Mouse (Mus musculus): ENCODE data around the gene Mgea5. TPM values are rescaled to one million over a fixed set of nuclear protein-coding genes. Genes with fewer than 3 reads are reported as not detected.

Mgea5 gene
- polyA plus RNA-seq, 1 experiment from 2014 or later, result 86.3 TPM

GRCm38 (mm10) chr19:45717493-45718220 lies 66.0 kb downstream of the Mgea5 start:
- peaks cover 15% of the 10 kb centered on the region for H3K27me3 ChIP-seq
- DNase-seq (ENCODE audit: low read depth, low spot score) (no peak), ATAC-seq (peak; percentile 34)
- POLR2A ChIA-PET, result no interaction called here
- no peak for TF ChIP-seq CTCF (IDR thresholded peaks at IDR 0.05)
- CTCF ChIA-PET, result interaction anchor here (1.4 to 1.9 kb wide), 2 partner anchors 10 to 144 kb away, joined by 4 to 5 read pairs; no protein-coding TSS in a partner anchor
- in situ Hi-C loops (cut with MboI; ENCODE audit: low pct_unique_long_range_greater_than_20kb), result no loop called here

- DNase-seq (ENCODE audit: low read depth, low spot score) (no peak), ATAC-seq (no peak)
- TF ChIP-seq CTCF (IDR thresholded peaks at IDR 0.05), result no peak
- in situ Hi-C loops (cut with MboI; ENCODE audit: low pct_unique_long_range_greater_than_20kb), result no loop called here
- H3K27me3 ChIP-seq, result peaks cover 41% of the 10 kb centered on the region
- POLR2A ChIA-PET, result no interaction called here
- CTCF ChIA-PET, result interaction anchor here (1.8 kb wide), 1 partner anchor 22 kb away, joined by 4 read pairs; no protein-coding TSS in a partner anchor
Measured at GRCm38 (mm10) chr19:45708704-45709103, 74.9 kb downstream of the Mgea5 start.

Other genes starting within 250 kb of the Mgea5 start
- 21.3 TPM for gene Poll, start 223.3 kb downstream of the Mgea5 start, polyA plus RNA-seq (2021)
- 71.7 TPM for gene Gm17018, start 223.2 kb downstream of the Mgea5 start, polyA plus RNA-seq (2021)
- 39.2 TPM for gene Fbxw4, start 123.5 kb downstream of the Mgea5 start, polyA plus RNA-seq (2021)
- 0.13 TPM for gene Fgf8, start 40.9 kb downstream of the Mgea5 start, polyA plus RNA-seq (2021)
- gene Npm3, start 34.2 kb downstream of the Mgea5 start, polyA plus RNA-seq (2021), result 71.3 TPM
- gene Kcnip2, start 32.2 kb upstream of the Mgea5 start, polyA plus RNA-seq (2021), result 0.10 TPM
- 18.4 TPM for gene Armh3, start 214.7 kb upstream of the Mgea5 start, polyA plus RNA-seq (2021)
- gene Hps6, start 219.7 kb upstream of the Mgea5 start, polyA plus RNA-seq (2021), result 15.6 TPM

Data from Patski (cell line).